Mouse (Mus musculus): ENCODE results near the gene Bahd1.

The Bahd1 gene

DNA sequence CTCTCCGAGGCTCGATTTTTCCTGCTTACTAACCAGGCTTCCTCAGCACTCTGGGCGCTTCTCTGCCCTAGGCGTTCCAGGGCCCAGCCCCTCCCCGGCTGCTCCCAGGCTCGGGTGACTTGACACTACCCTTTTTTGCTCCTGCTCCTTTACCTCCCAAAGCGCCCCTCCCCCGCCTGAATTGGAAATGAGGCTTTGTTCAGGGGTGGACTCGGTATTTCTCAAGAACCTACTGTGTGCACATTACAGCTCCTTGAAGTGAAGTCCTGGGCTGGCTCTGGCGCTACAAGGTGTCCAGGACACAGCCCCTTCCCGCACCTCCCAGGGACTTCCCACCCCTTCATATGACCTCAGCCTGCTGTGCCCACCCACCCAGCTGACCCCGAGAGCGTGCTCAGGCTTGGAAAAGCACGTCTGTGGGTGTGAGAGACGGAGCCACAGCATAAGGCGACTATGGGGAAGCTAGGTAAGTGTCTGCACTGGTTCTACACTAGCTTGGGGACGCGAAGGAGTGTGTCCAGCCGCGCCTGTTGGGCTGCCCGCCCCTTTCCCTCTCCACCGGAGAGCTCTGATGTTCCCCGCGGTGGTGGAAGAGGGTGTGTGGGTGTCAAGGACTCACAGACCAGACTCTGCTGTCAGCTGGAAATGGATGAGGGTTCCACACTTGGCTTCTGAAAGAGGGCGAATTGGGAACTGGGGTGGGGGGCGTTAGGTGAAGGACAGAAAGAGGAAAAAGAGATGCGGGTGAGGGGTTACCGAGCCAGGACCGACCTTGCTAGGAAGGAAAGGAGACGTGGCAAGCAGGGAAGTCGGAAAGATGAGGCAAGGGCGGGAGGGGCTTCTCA is at the start of gene Bahd1:
TSS of gene Bahd1 (plus strand) at position 397 of the 845 bp plus-strand sequence.
- no peak for DNase-seq (ENCODE audit: extremely low spot score, low read depth, low spot score)

GRCm38 (mm10) chr2:118851756-118852155 is 48.4 kb upstream of the Bahd1 start:
- no peak for DNase-seq (ENCODE audit: extremely low spot score, low read depth, low spot score)

- peak; percentile 85 for DNase-seq (ENCODE audit: extremely low spot score, low read depth, low spot score)
These were observed 38.5 kb upstream of the Bahd1 start, which contains the start of gene Ivd for GRCm38 (mm10) chr2:118861454-118862339. TSS of gene Ivd (plus strand) at chr2:118861954.

DNA sequence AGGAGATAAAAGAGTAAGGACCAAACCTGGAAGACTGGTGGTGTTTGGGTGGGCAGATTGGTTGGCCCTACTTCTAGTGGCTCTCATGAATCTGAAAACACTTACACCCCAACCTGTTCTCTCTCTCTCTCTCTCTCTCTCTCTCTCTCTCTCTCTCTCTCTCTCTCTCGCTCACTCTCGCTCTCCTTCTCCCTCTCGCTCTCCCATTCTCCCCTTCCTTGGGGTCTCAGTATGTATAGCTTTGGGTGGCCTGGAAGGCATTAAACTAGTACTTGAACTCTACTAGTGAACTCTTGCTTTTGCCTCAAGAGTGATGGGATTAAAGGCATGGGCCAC is 37.9 kb upstream of the Bahd1 start:
- DNase-seq (ENCODE audit: extremely low spot score, low read depth, low spot score): no peak

GRCm38 (mm10) chr2:118870601-118871000 is 29.6 kb upstream of the Bahd1 start:
- no peak for DNase-seq (ENCODE audit: extremely low spot score, low read depth, low spot score)

DNA sequence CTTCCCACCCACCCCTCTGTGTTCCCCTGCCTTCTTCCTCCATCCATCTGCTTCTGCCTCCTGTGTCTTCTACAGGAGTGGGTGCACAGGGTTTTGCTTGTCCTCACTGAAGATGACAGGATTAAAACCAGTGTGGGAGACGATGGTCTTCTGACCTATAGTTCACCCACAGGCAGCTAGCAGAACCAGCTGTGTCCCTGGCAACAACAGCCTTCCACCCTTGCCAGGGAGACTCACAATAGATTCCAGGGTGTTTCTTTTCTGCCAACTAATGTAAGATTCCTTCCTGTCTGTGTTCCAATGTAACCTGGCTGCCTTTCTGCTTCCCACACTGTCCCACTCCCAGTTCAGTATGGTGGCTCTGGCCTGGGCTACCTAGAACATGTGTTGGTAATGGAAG is 29.1 kb upstream of the Bahd1 start:
- DNase-seq (ENCODE audit: extremely low spot score, low read depth, low spot score): no peak

DNA sequence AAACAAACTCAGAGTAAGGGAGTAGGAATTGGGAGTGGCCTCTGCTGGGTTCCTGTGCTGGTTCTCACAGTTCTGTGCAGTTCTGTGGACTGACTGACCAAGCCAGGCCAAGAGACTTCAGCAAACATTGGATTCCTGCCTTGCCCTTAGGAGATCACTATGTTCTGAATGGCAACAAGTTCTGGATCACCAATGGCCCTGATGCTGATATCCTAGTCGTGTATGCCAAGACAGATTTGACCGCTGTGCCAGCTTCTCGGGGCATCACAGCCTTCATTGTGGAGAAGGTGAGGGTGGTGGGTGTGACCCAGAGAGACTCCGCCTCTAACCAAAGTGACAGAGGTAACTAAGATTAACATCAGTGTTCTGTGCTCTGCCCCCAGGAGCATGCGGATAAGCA is 27.2 kb upstream of the Bahd1 start:
- no peak for DNase-seq (ENCODE audit: extremely low spot score, low read depth, low spot score)

DNA sequence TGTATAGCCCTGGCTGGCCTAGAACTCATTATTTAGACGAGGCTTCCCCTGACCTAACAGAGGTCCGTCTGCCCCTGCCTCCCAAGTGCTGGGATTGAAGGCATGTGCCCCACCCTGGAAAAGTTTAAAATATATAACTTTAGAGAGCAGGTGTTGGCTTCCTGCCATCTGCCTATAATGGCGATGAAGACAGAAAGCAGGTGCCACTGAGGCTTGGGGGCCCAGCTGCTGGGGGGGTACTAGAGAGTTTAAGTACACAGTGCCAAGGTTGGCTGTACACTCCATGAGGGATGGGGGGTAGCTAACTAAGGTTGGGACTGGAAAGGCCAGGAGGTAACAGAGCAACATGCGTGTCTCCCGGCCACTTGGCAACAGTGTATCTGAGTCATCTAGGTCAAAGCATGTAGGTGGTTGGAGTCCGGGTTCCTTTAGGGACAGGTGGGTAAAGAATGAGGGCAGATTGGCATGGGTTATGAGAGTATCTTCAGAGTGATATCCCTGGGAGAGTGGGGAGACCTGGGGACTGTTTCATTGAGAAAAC is 26.2 kb upstream of the Bahd1 start:
- DNase-seq (ENCODE audit: extremely low spot score, low read depth, low spot score): no peak

GRCm38 (mm10) chr2:118875316-118875715 is 24.9 kb upstream of the Bahd1 start:
- DNase-seq (ENCODE audit: extremely low spot score, low read depth, low spot score): no peak

DNA sequence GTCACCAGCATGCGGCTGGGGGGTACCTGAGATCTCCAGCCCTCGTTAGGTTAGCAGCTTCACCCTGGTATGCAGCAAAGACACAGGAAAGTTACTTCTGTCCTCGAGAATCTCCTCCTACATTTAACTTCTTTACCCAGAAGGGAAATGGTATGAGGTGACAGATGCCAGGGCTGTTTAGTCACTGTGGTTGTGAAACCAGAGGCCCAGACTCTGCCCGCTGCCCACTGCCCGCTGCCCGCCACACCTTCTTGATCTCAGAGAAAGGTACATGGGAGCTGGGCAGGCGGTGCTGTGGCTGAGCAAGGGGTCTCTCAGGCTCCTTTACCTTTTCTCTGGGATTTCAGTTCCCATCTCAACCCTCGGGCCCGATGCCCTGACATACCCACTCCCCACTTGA is 23.7 kb upstream of the Bahd1 start:
- no peak for DNase-seq (ENCODE audit: extremely low spot score, low read depth, low spot score)

- no peak for DNase-seq (ENCODE audit: extremely low spot score, low read depth, low spot score)
These were observed 19.2 kb upstream of the Bahd1 start for GRCm38 (mm10) chr2:118881019-118881418.

- DNase-seq (ENCODE audit: extremely low spot score, low read depth, low spot score): no peak
These were observed 18.2 kb upstream of the Bahd1 start for GRCm38 (mm10) chr2:118881956-118882355.

- no peak for DNase-seq (ENCODE audit: extremely low spot score, low read depth, low spot score)
These were observed 17.1 kb upstream of the Bahd1 start for GRCm38 (mm10) chr2:118882840-118883679.

- DNase-seq (ENCODE audit: extremely low spot score, low read depth, low spot score): no peak
These were observed 12.7 kb upstream of the Bahd1 start for GRCm38 (mm10) chr2:118887440-118887839.

- no peak for DNase-seq (ENCODE audit: extremely low spot score, low read depth, low spot score)
These were observed 12.2 kb upstream of the Bahd1 start for GRCm38 (mm10) chr2:118887845-118888548.

DNA sequence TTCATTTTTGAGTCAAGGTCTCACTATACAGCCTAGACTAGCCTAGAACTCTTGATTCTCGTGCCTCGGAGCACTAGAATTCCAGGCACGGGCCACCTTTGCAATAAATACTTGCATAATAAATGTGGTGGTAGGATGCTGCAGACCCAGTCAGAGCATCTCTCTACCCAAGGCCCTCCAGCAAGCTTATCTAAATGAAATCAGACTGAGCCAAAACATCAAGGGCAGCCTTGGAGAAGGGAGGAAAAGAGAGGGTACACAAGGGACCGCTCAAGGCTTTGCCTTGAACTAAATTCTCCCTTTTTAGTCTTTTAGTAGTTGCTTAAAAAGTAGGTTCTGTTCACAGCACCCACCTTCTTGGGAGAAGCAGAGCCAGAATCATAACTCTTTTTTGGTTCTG is 9.0 kb upstream of the Bahd1 start:
- no peak for DNase-seq (ENCODE audit: extremely low spot score, low read depth, low spot score)

DNA sequence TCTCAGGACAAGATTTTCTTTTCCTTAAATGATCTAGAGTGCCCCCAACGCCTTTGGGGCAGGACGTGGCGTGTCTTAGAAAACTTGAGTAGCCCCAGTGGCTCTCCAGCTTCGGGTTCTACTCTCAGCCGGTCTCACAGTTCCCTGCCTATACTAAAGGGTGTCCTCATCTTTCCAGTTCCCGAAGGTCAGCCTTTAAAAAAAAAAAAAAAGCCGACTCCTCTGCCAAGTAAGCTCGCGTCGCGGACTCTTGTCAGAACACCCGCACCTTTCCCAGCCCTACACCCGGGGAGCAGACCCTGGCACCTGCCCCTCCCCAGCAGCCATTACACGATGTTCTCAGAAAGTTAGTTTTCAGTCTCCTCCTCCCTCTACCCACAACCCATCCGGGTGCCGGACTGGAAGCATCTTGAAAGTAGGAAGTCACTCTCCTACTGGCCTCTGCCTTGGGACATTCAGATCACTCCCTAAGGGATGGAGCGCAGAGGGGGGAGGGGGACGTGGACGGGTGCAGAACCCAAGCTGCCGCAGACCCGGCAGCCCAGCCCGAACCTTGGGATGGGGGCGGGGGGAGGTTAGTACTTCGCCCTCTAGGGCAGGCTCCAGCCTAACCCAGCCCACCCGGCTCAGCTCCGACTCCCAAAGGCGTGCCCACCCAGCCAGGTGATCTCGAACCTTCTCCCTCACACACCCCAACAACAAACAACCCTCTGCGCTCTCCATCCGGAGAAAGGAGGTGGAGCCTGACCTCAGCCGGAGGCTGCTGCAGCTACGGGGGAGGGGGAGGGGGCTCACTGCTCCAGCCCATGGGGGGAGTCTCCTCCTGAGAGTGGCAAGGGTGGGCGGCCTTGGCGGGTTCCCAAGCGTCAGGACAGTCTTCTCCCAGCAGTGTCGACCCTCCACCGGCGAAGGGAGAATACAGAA is 3.9 kb upstream of the Bahd1 start:
- no peak for DNase-seq (ENCODE audit: extremely low spot score, low read depth, low spot score)

DNA sequence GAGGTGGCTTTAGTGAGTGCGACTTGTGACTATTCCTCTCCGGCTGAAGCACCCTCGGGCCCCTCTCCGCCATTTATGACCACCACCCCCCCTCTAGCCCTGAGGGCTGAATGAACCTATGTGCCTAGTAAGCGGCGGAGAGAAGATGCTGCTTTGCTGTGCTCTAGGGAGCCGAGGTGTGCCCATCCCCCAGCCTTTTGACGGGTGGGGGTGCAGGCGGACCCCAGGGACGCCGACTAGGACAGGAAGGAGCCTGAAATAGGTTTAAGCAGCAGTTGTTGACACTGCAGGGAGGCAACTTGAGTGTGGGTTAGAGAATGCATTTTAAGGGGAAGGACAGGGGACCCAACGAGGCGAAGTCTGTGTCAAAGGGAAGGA is 3.3 kb upstream of the Bahd1 start:
- DNase-seq (ENCODE audit: extremely low spot score, low read depth, low spot score): no peak

- no peak for DNase-seq (ENCODE audit: extremely low spot score, low read depth, low spot score)
These were observed 2.8 kb upstream of the Bahd1 start for GRCm38 (mm10) chr2:118897392-118897791.
